Mouse (Mus musculus): ENCODE data around the gene Tspan13. TPM values are rescaled to one million over a fixed set of nuclear protein-coding genes. Genes with fewer than 3 reads are reported as not detected.

Tspan13 gene
- polyA plus RNA-seq (2015; fragmentation: Nextera tagmentation; extraction: Ambion mirVana): 380 and 441 TPM in 2 replicates

DNA sequence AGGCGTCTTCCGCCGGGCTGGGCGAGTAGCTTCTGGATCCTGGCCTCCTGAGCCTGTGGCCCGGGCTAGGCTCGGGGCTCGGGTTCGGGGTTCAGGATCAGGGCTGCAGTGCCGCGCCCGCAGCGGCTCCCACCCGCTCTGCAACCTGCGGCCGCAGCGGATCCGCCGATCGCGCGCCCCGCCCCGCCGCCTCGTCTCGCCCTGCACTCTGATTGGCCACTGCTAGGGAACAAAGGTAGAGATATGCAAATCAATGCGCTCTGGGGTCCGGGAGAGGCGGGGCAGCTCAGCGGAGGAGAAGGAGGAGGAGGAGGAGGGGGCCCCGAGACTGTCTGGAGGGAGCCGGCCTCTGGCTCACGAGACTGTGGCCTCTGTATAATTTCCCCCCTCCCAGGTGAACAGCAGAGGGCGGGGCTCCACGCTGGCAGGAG lies at the start of gene Tspan13:
Tspan13 (minus strand) TSS at position 153 of the 431 bp plus-strand sequence.
- no peaks in the 10 kb centered on the region for H3K27me3 ChIP-seq (replicated peaks)
- peaks cover 17% of the 10 kb centered on the region for H3K4me1 ChIP-seq
- H3K27ac ChIP-seq (replicated peaks): peak within 1 kb of the TSS; percentile 93
- H3K4me2 ChIP-seq: peak within 1 kb of the TSS; percentile 67
- H3K4me3 ChIP-seq (replicated peaks): peak within 1 kb of the TSS; percentile 78
- H3K36me3 ChIP-seq: no peaks in the 10 kb centered on the region
- H3K9me3 ChIP-seq (replicated peaks): no peaks in the 10 kb centered on the region
- peak; percentile 98 for ATAC-seq (ENCODE audit: low FRiP score)
- WGBS: 0% methylated on average over 34 of the region's 35 CpGs
- peak within 1 kb of the TSS; percentile 88 for H3K9ac ChIP-seq (replicated peaks)

- H3K4me2 ChIP-seq: no peak overlapping the region
- H3K9me3 ChIP-seq (replicated peaks): no peaks in the 10 kb centered on the region
- 96% methylated on average over 10 of the region's 10 CpGs for WGBS
- H3K4me1 ChIP-seq: no peaks in the 10 kb centered on the region
- no peak overlapping the region for H3K27ac ChIP-seq (replicated peaks)
- no peak for ATAC-seq (ENCODE audit: low FRiP score)
- no peak overlapping the region for H3K4me3 ChIP-seq (replicated peaks)
- peaks cover 31% of the 10 kb centered on the region for H3K36me3 ChIP-seq
- no peaks in the 10 kb centered on the region for H3K27me3 ChIP-seq (replicated peaks)
- H3K9ac ChIP-seq (replicated peaks): no peak overlapping the region
These were observed 49.7 kb upstream of the Tspan13 start for GRCm38 (mm10) chr12:36091964-36092363.

DNA sequence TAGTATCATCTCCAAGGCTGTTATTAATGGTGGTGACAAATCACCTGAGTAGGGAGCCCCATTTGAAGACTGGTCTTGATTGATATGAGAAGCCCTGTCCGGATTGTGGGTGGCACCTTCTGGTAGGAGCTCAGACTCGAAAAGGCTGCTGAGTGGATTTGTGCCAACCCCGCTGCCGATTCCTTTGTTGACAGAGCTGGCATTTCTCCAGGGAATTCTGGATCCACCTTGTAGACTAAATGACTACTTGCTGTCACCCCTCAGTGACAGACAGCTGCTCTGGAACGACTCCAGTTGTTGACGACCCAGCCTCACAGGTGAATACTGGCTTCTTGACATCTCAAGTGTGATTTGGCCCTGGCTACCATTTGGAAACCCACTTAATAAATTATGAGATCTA lies 46.9 kb upstream of the Tspan13 start:
- no peak overlapping the region for H3K4me3 ChIP-seq (replicated peaks)
- H3K27ac ChIP-seq (replicated peaks): no peak overlapping the region
- H3K9ac ChIP-seq (replicated peaks): no peak overlapping the region
- 0 out of 2 replicates have a peak, but pooled peaks have one; percentile 40 for ATAC-seq (ENCODE audit: low FRiP score)
- H3K36me3 ChIP-seq: peaks cover 23% of the 10 kb centered on the region
- no peaks in the 10 kb centered on the region for H3K9me3 ChIP-seq (replicated peaks)
- WGBS: 61% methylated on average over 6 of the region's 6 CpGs
- no peak overlapping the region for H3K4me2 ChIP-seq
- no peaks in the 10 kb centered on the region for H3K27me3 ChIP-seq (replicated peaks)
- H3K4me1 ChIP-seq: no peaks in the 10 kb centered on the region

- Histone ChIP-seq H3K4me3 (replicated peaks) (no peak overlapping the region), H3K4me1 (no peaks in the 10 kb centered on the region), H3K9ac (replicated peaks) (no peak overlapping the region), H3K4me2 (no peak overlapping the region), H3K27me3 (replicated peaks) (no peaks in the 10 kb centered on the region), H3K27ac (replicated peaks) (no peak overlapping the region), H3K36me3 (peaks cover 23% of the 10 kb centered on the region), H3K9me3 (replicated peaks) (no peaks in the 10 kb centered on the region)
- no peak for ATAC-seq (ENCODE audit: low FRiP score)
- WGBS: 98% methylated on average over 1 of the region's 1 CpGs
These were observed 46.5 kb upstream of the Tspan13 start for GRCm38 (mm10) chr12:36088804-36089203.

- Histone ChIP-seq H3K4me1 (no peaks in the 10 kb centered on the region), H3K36me3 (peaks cover 1% of the 10 kb centered on the region; the same call in 1 of the 2 replicates), H3K4me3 (replicated peaks) (no peak overlapping the region), H3K4me2 (no peak overlapping the region), H3K9ac (replicated peaks) (no peak overlapping the region), H3K27ac (replicated peaks) (no peak overlapping the region), H3K9me3 (replicated peaks) (no peaks in the 10 kb centered on the region), H3K27me3 (replicated peaks) (no peaks in the 10 kb centered on the region)
- WGBS: 96% methylated on average over 2 of the region's 2 CpGs
- no peak for ATAC-seq (ENCODE audit: low FRiP score)
These were observed 43.1 kb upstream of the Tspan13 start for GRCm38 (mm10) chr12:36085380-36085779.

GRCm38 (mm10) chr12:36078101-36078899 lies 36.0 kb upstream of the Tspan13 start:
- no peak for ATAC-seq (ENCODE audit: low FRiP score)
- H3K9me3 ChIP-seq (replicated peaks): no peaks in the 10 kb centered on the region
- 80% methylated on average over 4 of the region's 4 CpGs for WGBS

DNA sequence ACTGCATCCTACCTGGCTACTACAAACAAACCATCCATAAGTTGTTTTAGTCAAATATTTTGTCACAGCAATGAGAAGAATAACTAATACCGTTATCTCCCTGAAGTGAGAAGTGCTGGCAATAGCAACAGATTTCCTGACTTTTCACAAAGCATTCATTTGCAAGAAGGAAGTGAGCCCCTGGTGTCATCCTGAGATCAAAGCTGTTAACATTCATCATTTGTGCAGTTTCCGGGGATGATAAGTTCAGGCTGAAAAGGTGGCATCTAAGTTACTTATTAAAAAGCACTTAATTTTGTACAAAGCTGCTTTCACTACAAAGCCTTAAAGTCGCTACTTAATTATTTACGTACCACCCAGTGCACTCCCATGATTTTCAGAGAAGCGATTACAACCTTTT lies 30.6 kb upstream of the Tspan13 start:
- ATAC-seq (ENCODE audit: low FRiP score): no peak
- no peaks in the 10 kb centered on the region for H3K27me3 ChIP-seq (replicated peaks)
- no peak overlapping the region for H3K4me3 ChIP-seq (replicated peaks)
- no peak overlapping the region for H3K9ac ChIP-seq (replicated peaks)
- no peaks in the 10 kb centered on the region for H3K36me3 ChIP-seq
- no peak overlapping the region for H3K4me2 ChIP-seq
- WGBS: 17% methylated on average over 5 of the region's 5 CpGs
- H3K4me1 ChIP-seq: no peaks in the 10 kb centered on the region
- H3K27ac ChIP-seq (replicated peaks): no peak overlapping the region
- no peaks in the 10 kb centered on the region for H3K9me3 ChIP-seq (replicated peaks)

More at GRCm38 (mm10) chr12:36078101-36078899, 36.0 kb upstream of the Tspan13 start:
- Histone ChIP-seq H3K4me3 (replicated peaks) (no peak overlapping the region), H3K4me1 (no peaks in the 10 kb centered on the region), H3K27ac (replicated peaks) (no peak overlapping the region), H3K36me3 (no peaks in the 10 kb centered on the region), H3K27me3 (replicated peaks) (no peaks in the 10 kb centered on the region), H3K9ac (replicated peaks) (no peak overlapping the region), H3K4me2 (no peak overlapping the region)

DNA sequence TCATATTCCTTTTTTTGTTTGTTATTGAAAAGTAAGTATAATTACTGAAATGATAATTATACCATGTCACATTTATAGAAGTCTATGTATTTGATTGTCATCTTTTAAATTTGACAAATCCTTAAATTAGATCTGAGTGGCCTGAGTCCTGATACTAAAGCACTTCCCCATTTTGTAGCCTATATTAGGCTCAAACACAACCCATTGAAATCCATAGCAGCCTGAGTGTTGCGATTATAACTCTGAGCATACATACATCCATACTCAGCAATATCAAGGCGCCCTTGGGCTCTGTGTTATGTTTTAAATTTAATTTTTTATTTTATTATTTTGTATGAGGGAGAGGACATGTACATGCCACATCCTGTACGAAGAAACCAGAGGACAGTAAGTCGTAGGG lies 27.9 kb upstream of the Tspan13 start:
- 91% methylated on average over 4 of the region's 4 CpGs for WGBS
- no peak for ATAC-seq (ENCODE audit: low FRiP score)

GRCm38 (mm10) chr12:36067538-36067937 lies 25.2 kb upstream of the Tspan13 start:
- no peaks in the 10 kb centered on the region for H3K27me3 ChIP-seq (replicated peaks)
- no peak overlapping the region for H3K27ac ChIP-seq (replicated peaks)
- 96% methylated on average over 2 of the region's 2 CpGs for WGBS
- H3K4me1 ChIP-seq: no peaks in the 10 kb centered on the region
- no peaks in the 10 kb centered on the region for H3K9me3 ChIP-seq (replicated peaks)
- no peak overlapping the region for H3K4me2 ChIP-seq
- H3K9ac ChIP-seq (replicated peaks): no peak overlapping the region
- no peaks in the 10 kb centered on the region for H3K36me3 ChIP-seq
- no peak for ATAC-seq (ENCODE audit: low FRiP score)
- no peak overlapping the region for H3K4me3 ChIP-seq (replicated peaks)

More for the DNA sequence above, 27.9 kb upstream of the Tspan13 start:
- Histone ChIP-seq H3K27ac (replicated peaks) (no peak overlapping the region), H3K9me3 (replicated peaks) (no peaks in the 10 kb centered on the region), H3K27me3 (replicated peaks) (no peaks in the 10 kb centered on the region), H3K4me2 (no peak overlapping the region), H3K4me1 (no peaks in the 10 kb centered on the region), H3K9ac (replicated peaks) (no peak overlapping the region), H3K4me3 (replicated peaks) (no peak overlapping the region), H3K36me3 (no peaks in the 10 kb centered on the region)

GRCm38 (mm10) chr12:36065911-36066310 lies 23.6 kb upstream of the Tspan13 start:
- H3K27ac ChIP-seq (replicated peaks): no peak overlapping the region
- H3K4me2 ChIP-seq: no peak overlapping the region
- no peaks in the 10 kb centered on the region for H3K36me3 ChIP-seq
- H3K9me3 ChIP-seq (replicated peaks): no peaks in the 10 kb centered on the region
- 62% methylated on average over 1 of the region's 1 CpGs for WGBS
- H3K9ac ChIP-seq (replicated peaks): no peak overlapping the region
- no peak for ATAC-seq (ENCODE audit: low FRiP score)
- no peaks in the 10 kb centered on the region for H3K27me3 ChIP-seq (replicated peaks)
- H3K4me3 ChIP-seq (replicated peaks): no peak overlapping the region
- H3K4me1 ChIP-seq: no peaks in the 10 kb centered on the region

- Histone ChIP-seq H3K4me3 (replicated peaks) (no peak overlapping the region), H3K27me3 (replicated peaks) (no peaks in the 10 kb centered on the region), H3K9ac (replicated peaks) (no peak overlapping the region), H3K4me1 (no peaks in the 10 kb centered on the region), H3K9me3 (replicated peaks) (no peaks in the 10 kb centered on the region), H3K36me3 (no peaks in the 10 kb centered on the region), H3K4me2 (no peak overlapping the region), H3K27ac (replicated peaks) (no peak overlapping the region)
- no peak for ATAC-seq (ENCODE audit: low FRiP score)
- 89% methylated on average over 2 of the region's 2 CpGs for WGBS
These were observed 15.4 kb upstream of the Tspan13 start for GRCm38 (mm10) chr12:36057699-36058098.

GRCm38 (mm10) chr12:36050276-36050675 lies 8.0 kb upstream of the Tspan13 start:
- Histone ChIP-seq H3K4me3 (replicated peaks) (no peak overlapping the region), H3K4me1 (no peaks in the 10 kb centered on the region), H3K4me2 (no peak overlapping the region), H3K27ac (replicated peaks) (no peak overlapping the region), H3K36me3 (no peaks in the 10 kb centered on the region), H3K9me3 (replicated peaks) (no peaks in the 10 kb centered on the region), H3K27me3 (replicated peaks) (no peaks in the 10 kb centered on the region), H3K9ac (replicated peaks) (no peak overlapping the region)
- 79% methylated on average over 1 of the region's 1 CpGs for WGBS
- no peak for ATAC-seq (ENCODE audit: low FRiP score)
